ENCODE assay signal across 9 mouse cellular contexts in the genomic region with DNA sequence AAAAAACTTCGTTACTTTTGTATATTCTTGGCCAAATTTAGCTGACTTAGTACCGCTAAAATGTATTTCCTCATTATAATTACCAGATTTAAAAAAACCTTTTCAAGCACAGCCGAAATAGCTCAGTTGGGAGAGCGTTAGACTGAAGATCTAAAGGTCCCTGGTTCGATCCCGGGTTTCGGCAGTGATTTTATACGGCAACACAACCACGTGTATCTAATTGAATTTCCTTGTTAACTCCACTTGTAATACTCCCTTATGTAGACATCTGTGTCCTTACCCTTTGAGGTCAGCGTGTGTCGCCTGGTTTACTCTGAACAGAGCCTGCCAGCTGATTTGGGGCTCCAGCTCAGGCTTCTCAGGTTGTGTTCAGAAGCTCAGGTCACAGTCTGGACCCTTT. TPM values are rescaled to one million over a fixed set of nuclear protein-coding genes. Genes with fewer than 3 reads are reported as not detected.
DNase-seq lines count a peak whose midpoint lies in the region; ATAC-seq and TF ChIP-seq lines count a peak whose summit lies in the region.
"Had no signal": no experiment of that assay in that cellular context is flagged by ENCODE, and none has a peak within 500 bp of the region (broad histone marks: within the 10 kb centered on the region; RNA-seq: fewer than 3 reads in every experiment).

No protein-coding gene starts in this region.

- H3K27ac ChIP-seq in intestine, embryonic 16.5 days (ENCODE audit: low read length): no peak overlapping the region
- no peak overlapping the region for H3K27ac ChIP-seq in limb, embryonic 14.5 days (replicated peaks; ENCODE audit: low read depth, low read length)
- no peak overlapping the region for H3K27ac ChIP-seq in midbrain, embryonic 15.5 days

- H3K36me3 ChIP-seq in intestine, embryonic 16.5 days (ENCODE audit: control insufficient read depth, insufficient read depth, low read length): no peaks in the 10 kb centered on the region
- H3K36me3 ChIP-seq in limb, embryonic 14.5 days (ENCODE audit: control insufficient read depth, insufficient read depth, low read length): no peaks in the 10 kb centered on the region
- no peaks in the 10 kb centered on the region for H3K36me3 ChIP-seq in midbrain, embryonic 15.5 days (replicated peaks)
- H3K36me3 ChIP-seq in splenic B cell, adult 2 months (ENCODE audit: control insufficient read depth, insufficient read depth, low read length, poor library complexity, severe bottlenecking): no peaks in the 10 kb centered on the region

- no peak overlapping the region for H3K9ac ChIP-seq in intestine, embryonic 16.5 days (ENCODE audit: low read depth, low read length)
- H3K9ac ChIP-seq in limb, embryonic 14.5 days (ENCODE audit: low read depth, low read length, severe bottlenecking): no peak overlapping the region
- H3K9ac ChIP-seq in midbrain, embryonic 15.5 days: no peak overlapping the region

- peak; percentile 48 for ATAC-seq in intestine, embryonic 16.5 days
- ATAC-seq in limb, embryonic 14.5 days (ENCODE audit: low FRiP score, low read depth): peak; percentile 24
- no peak for ATAC-seq in midbrain, embryonic 15.5 days (replicated peaks)

- no peak for TF ChIP-seq POLR2A in limb, embryonic 14.5 days (IDR thresholded peaks at IDR 0.05; ENCODE audit: borderline replicate concordance, extremely low read depth, insufficient read depth, insufficient read length)

- peak; percentile 25 for DNase-seq in urinary bladder, postnatal 25 days (ENCODE audit: low spot score)
- DNase-seq in urinary bladder, adult 18-20 months (ENCODE audit: low spot score in 2 of 2): no peak
- DNase-seq in embryo, embryonic 10.5 days (ENCODE audit: low spot score): peak; percentile 93
- peak; percentile 72 to 79 for DNase-seq in heart, adult 18-20 months
- DNase-seq in limb, embryonic 14.5 days (ENCODE audit: low spot score): peak; percentile 80
- peak; percentile 80 for DNase-seq in splenic B cell, adult 2 months (ENCODE audit: low read depth, low spot score)

- WGBS in intestine, embryonic 16.5 days: 4% methylated on average over 11 of the region's 11 CpGs
- 2% methylated on average over 11 of the region's 11 CpGs for WGBS in limb, embryonic 14.5 days
- WGBS in midbrain, embryonic 15.5 days: 1% methylated on average over 11 of the region's 11 CpGs

- H3K9me3 ChIP-seq in intestine, embryonic 16.5 days (ENCODE audit: control insufficient read depth, low read length): no peaks in the 10 kb centered on the region
- H3K9me3 ChIP-seq in limb, embryonic 14.5 days (ENCODE audit: control insufficient read depth, low read length): no peaks in the 10 kb centered on the region
- H3K9me3 ChIP-seq in midbrain, embryonic 15.5 days: no peaks in the 10 kb centered on the region

- H3K4me2 ChIP-seq in intestine, embryonic 16.5 days (ENCODE audit: low read depth, low read length): peak overlapping the region; percentile 25; the same call in 1 of the 2 replicates
- H3K4me2 ChIP-seq in limb, embryonic 14.5 days (replicated peaks; ENCODE audit: low read depth, low read length, severe bottlenecking): peak overlapping the region; percentile 18
- H3K4me2 ChIP-seq in midbrain, embryonic 15.5 days: peak overlapping the region; percentile 32

- H3K27me3 ChIP-seq in intestine, embryonic 16.5 days (replicated peaks; ENCODE audit: control insufficient read depth, insufficient read depth, low read length): no peaks in the 10 kb centered on the region
- H3K27me3 ChIP-seq in limb, embryonic 14.5 days (ENCODE audit: control insufficient read depth, insufficient read depth, low read length): no peaks in the 10 kb centered on the region
- H3K27me3 ChIP-seq in midbrain, embryonic 15.5 days (replicated peaks): no peaks in the 10 kb centered on the region
- H3K27me3 ChIP-seq in splenic B cell, adult 2 months (ENCODE audit: control insufficient read depth, insufficient read depth, low read length, poor library complexity, severe bottlenecking): no peaks in the 10 kb centered on the region

- H3K4me1 ChIP-seq in intestine, embryonic 16.5 days (ENCODE audit: control insufficient read depth, insufficient read depth, low read length): peaks cover 11% of the 10 kb centered on the region
- peaks cover 11% of the 10 kb centered on the region for H3K4me1 ChIP-seq in limb, embryonic 14.5 days (ENCODE audit: control insufficient read depth, insufficient read depth, low read length)
- peaks cover 18% of the 10 kb centered on the region for H3K4me1 ChIP-seq in midbrain, embryonic 15.5 days

- H3K4me3 ChIP-seq in intestine, embryonic 16.5 days (ENCODE audit: low read length): no peak overlapping the region
- H3K4me3 ChIP-seq in limb, embryonic 14.5 days (replicated peaks; ENCODE audit: low read length): peak overlapping the region; percentile 7; the same call in 1 of the 2 replicates
- H3K4me3 ChIP-seq in midbrain, embryonic 15.5 days: peak overlapping the region; percentile 22

RNA-seq across cellular contexts. Expression of a gene that starts 36.4 kb away (rescaled TPM):
- 10 to 100 TPM; 97.2 to 99.2 TPM for total RNA-seq in heart, adult 18-20 months (2021)
- 3.3 and 3.8 TPM in 2 replicates for polyA plus RNA-seq in intestine, embryonic 16.5 days (2015; fragmentation: Nextera tagmentation; extraction: Ambion mirVana)
- polyA plus RNA-seq in limb, embryonic 14.5 days (2012; rRNA removed): 33.4 and 37.5 TPM in 2 replicates
- 10.9 and 11.7 TPM in 2 replicates for polyA plus RNA-seq in limb, embryonic 14.5 days (2014; fragmentation: Nextera tagmentation; extraction: Ambion mirVana)
- polyA plus RNA-seq in midbrain, embryonic 15.5 days (2015; fragmentation: Nextera tagmentation; extraction: Ambion mirVana): 3.9 and 4.0 TPM in 2 replicates

RNA-seq across cellular contexts. Expression of a gene that starts 39.0 kb away (rescaled TPM):
- total RNA-seq in heart, adult 18-20 months (2021): not detected
- not detected in 2 replicates for polyA plus RNA-seq in intestine, embryonic 16.5 days (2015; fragmentation: Nextera tagmentation; extraction: Ambion mirVana)
- polyA plus RNA-seq in limb, embryonic 14.5 days (2012; rRNA removed): not detected in 2 replicates
- polyA plus RNA-seq in limb, embryonic 14.5 days (2014; fragmentation: Nextera tagmentation; extraction: Ambion mirVana): not detected in 2 replicates
- polyA plus RNA-seq in midbrain, embryonic 15.5 days (2015; fragmentation: Nextera tagmentation; extraction: Ambion mirVana): not detected in 2 replicates
- polyA plus RNA-seq: spleen, adult 2 months had no signal

Comparison
In these comparisons a context has a peak if more than half of its experiments do, and no peak if none do; other contexts are left out.
1. DNase-seq: peak in urinary bladder, postnatal 25 days (single experiment), embryo, embryonic 10.5 days (single experiment), heart, adult 18-20 months (2 of 2), limb, embryonic 14.5 days (single experiment) and splenic B cell, adult 2 months (single experiment); none in urinary bladder, adult 18-20 months (0 of 2).
2. Peak in every context shown above with its lines, with median percentiles within 50 percentile points of each other: H3K4me2 ChIP-seq.